ENCODE assay signal across 9 mouse cellular contexts in genomic region chr1:182376221-182376620, GRCm38 (mm10). TPM values are rescaled to one million over a fixed set of nuclear protein-coding genes. Genes with fewer than 3 reads are reported as not detected.
DNase-seq lines count a peak whose midpoint lies in the region; ATAC-seq and TF ChIP-seq lines count a peak whose summit lies in the region.
"Had no signal": no experiment of that assay in that cellular context is flagged by ENCODE, and none has a peak within 500 bp of the region (broad histone marks: within the 10 kb centered on the region; RNA-seq: fewer than 3 reads in every experiment).

No protein-coding gene starts in this region.

- H3K9ac ChIP-seq in hindbrain, embryonic 12.5 days, result no peak overlapping the region
- no peak overlapping the region for H3K9ac ChIP-seq in lung, embryonic 15.5 days
- H3K9ac ChIP-seq: embryonic facial prominence, embryonic 15.5 days had no signal

- no peak overlapping the region for H3K4me2 ChIP-seq in hindbrain, embryonic 12.5 days (replicated peaks)
- H3K4me2 ChIP-seq in lung, embryonic 15.5 days, result no peak overlapping the region
- H3K4me2 ChIP-seq: embryonic facial prominence, embryonic 15.5 days had no signal

- ATAC-seq in hindbrain, embryonic 12.5 days (ENCODE audit: low FRiP score), result peak; percentile 83
- ATAC-seq in lung, embryonic 15.5 days (ENCODE audit: borderline replicate concordance, extremely low read depth, low FRiP score, low TSS enrichment), result 0 out of 2 replicates have a peak, but pooled peaks have one; percentile 42

- TF ChIP-seq POLR2A in cortical plate, adult 2 months (IDR thresholded peaks at IDR 0.05; ENCODE audit: extremely low read depth, insufficient read depth, low read length), result no peak

- 29% methylated on average over 8 of the region's 8 CpGs for WGBS in hindbrain, embryonic 12.5 days
- WGBS in lung, embryonic 15.5 days, result 24% methylated on average over 8 of the region's 8 CpGs

- no peaks in the 10 kb centered on the region for H3K36me3 ChIP-seq in hindbrain, embryonic 12.5 days
- H3K36me3 ChIP-seq in lung, embryonic 15.5 days, result no peaks in the 10 kb centered on the region
- H3K36me3 ChIP-seq: embryonic facial prominence, embryonic 15.5 days had no signal

- DNase-seq in layer of hippocampus, adult 18-20 months (ENCODE audit: low spot score in 2 of 2), result peak; percentile 4 to 51
- no peak for DNase-seq in layer of hippocampus, adult 9-10 months (ENCODE audit: low spot score)
- DNase-seq in Muller cell, postnatal 12 days (ENCODE audit: inconsistent ontology term), result peak; percentile 40
- DNase-seq in retina, postnatal 1 day, result peak; percentile 86
- DNase-seq in gastrocnemius, postnatal 14 days, result no peak

- peaks cover 3% of the 10 kb centered on the region; the same call in 1 of the 2 replicates for H3K4me1 ChIP-seq in cortical plate, adult 2 months (ENCODE audit: control insufficient read depth, insufficient read depth, low read length)
- H3K4me1 ChIP-seq in hindbrain, embryonic 12.5 days, result no peaks in the 10 kb centered on the region
- no peaks in the 10 kb centered on the region for H3K4me1 ChIP-seq in lung, embryonic 15.5 days

- TF ChIP-seq CTCF in cortical plate, adult 2 months (IDR thresholded peaks at IDR 0.05; ENCODE audit: extremely low read depth, insufficient read depth, low read length), result peak; percentile 47

- no peaks in the 10 kb centered on the region for H3K9me3 ChIP-seq in hindbrain, embryonic 12.5 days (replicated peaks)
- H3K9me3 ChIP-seq in lung, embryonic 15.5 days, result no peaks in the 10 kb centered on the region
- H3K9me3 ChIP-seq: embryonic facial prominence, embryonic 15.5 days had no signal

- H3K4me3 ChIP-seq in cortical plate, adult 2 months (ENCODE audit: insufficient read depth, low read length), result no peak overlapping the region
- H3K4me3 ChIP-seq in hindbrain, embryonic 12.5 days, result no peak overlapping the region
- no peak overlapping the region for H3K4me3 ChIP-seq in lung, embryonic 15.5 days
- H3K4me3 ChIP-seq: embryonic facial prominence, embryonic 15.5 days had no signal

- H3K27ac ChIP-seq in cortical plate, adult 2 months (ENCODE audit: insufficient read depth, low read length), result no peak overlapping the region
- no peak overlapping the region for H3K27ac ChIP-seq in hindbrain, embryonic 12.5 days
- no peak overlapping the region for H3K27ac ChIP-seq in lung, embryonic 15.5 days
- H3K27ac ChIP-seq: embryonic facial prominence, embryonic 15.5 days had no signal

- 0 out of 2 replicates have a peak, but pooled peaks cover 3% of the 10 kb centered on the region for H3K27me3 ChIP-seq in hindbrain, embryonic 12.5 days
- 0 out of 2 replicates have a peak, but pooled peaks cover 6% of the 10 kb centered on the region for H3K27me3 ChIP-seq in lung, embryonic 15.5 days
- H3K27me3 ChIP-seq: embryonic facial prominence, embryonic 15.5 days had no signal

- intact Hi-C loops in gastrocnemius, postnatal 14 days (cut with DNase I; ENCODE audit: low total_unique reads), result loop anchor here (10.0 kb wide), 2 partner anchors 99 to 169 kb away; no protein-coding TSS in a partner anchor

RNA-seq across cellular contexts. Expression of gene Trp53bp2, which starts 32.8 kb away (rescaled TPM):
- total RNA-seq in layer of hippocampus, adult 18-20 months (2021), result 10 to 100 TPM; 32.0 to 38.2 TPM
- polyA plus RNA-seq in cortical plate, adult 2 months (2012; rRNA removed), result 13.4 and 14.0 TPM in 2 replicates
- 31.9 and 32.7 TPM in 2 replicates for polyA plus RNA-seq in hindbrain, embryonic 12.5 days (2016; fragmentation: Nextera tagmentation; extraction: Ambion mirVana)
- polyA plus RNA-seq in lung, embryonic 15.5 days (2015; fragmentation: Nextera tagmentation; extraction: Ambion mirVana), result 21.2 and 22.1 TPM in 2 replicates
- 10 to 100 TPM; 10.7 TPM for total RNA-seq in gastrocnemius, postnatal 14 days (2021)

RNA-seq across cellular contexts. Expression of gene Fbxo28, which starts 34.8 kb away (rescaled TPM):
- total RNA-seq in layer of hippocampus, adult 18-20 months (2021), result 10 to 100 TPM; 51.8 to 51.9 TPM
- polyA plus RNA-seq in cortical plate, adult 2 months (2012; rRNA removed), result 25.9 and 27.4 TPM in 2 replicates
- 35.9 and 36.5 TPM in 2 replicates for polyA plus RNA-seq in hindbrain, embryonic 12.5 days (2016; fragmentation: Nextera tagmentation; extraction: Ambion mirVana)
- 19.2 and 22.3 TPM in 2 replicates for polyA plus RNA-seq in lung, embryonic 15.5 days (2015; fragmentation: Nextera tagmentation; extraction: Ambion mirVana)
- total RNA-seq in gastrocnemius, postnatal 14 days (2021), result 10 to 100 TPM; 19.2 to 19.4 TPM

Comparison
In these comparisons a context has a peak if more than half of its experiments do, and no peak if none do; other contexts are left out.
1. DNase-seq: peak in layer of hippocampus, adult 18-20 months (2 of 2), Muller cell, postnatal 12 days (single experiment) and retina, postnatal 1 day (single experiment); none in layer of hippocampus, adult 9-10 months (single experiment) and gastrocnemius, postnatal 14 days (single experiment).